Mouse (Mus musculus) stomach, embryonic 14.5 days (tissue): Measurements from ENCODE around the gene Tppp2. TPM values are rescaled to one million over a fixed set of nuclear protein-coding genes. Genes with fewer than 3 reads are reported as not detected.

Source experiments
- ATAC-seq: fragments of 200-750 bp; cut with Nextera tagmentation; 2 replicates; pipeline ENCODE4 v1.8.0; 2017; ENCODE audit warnings: low read depth, moderate TSS enrichment; ENCODE audit not compliant: insufficient number of reproducible peaks, insufficient read depth, low FRiP score
- H3K27ac ChIP-seq: fragments of 300-500 bp; sonication (generic); 2 replicates; pipeline ENCODE4 v1.5.1; 2014; ENCODE audit warnings: mild to moderate bottlenecking, low read length, moderate library complexity, mixed read lengths
- H3K27me3 ChIP-seq: fragments of 300-500 bp; sonication (generic); 2 replicates; pipeline ENCODE4 v1.6.1; 2014; ENCODE audit warnings: low read length, control low read depth, mixed read lengths; ENCODE audit not compliant: control insufficient read depth, insufficient read depth
- H3K36me3 ChIP-seq: fragments of 300-500 bp; sonication (generic); 2 replicates; pipeline ENCODE4 v1.6.1; 2014; ENCODE audit warnings: mild to moderate bottlenecking, control low read depth, low read length, moderate library complexity, mixed read lengths; ENCODE audit not compliant: control insufficient read depth, insufficient read depth
- H3K4me1 ChIP-seq: fragments of 300-500 bp; sonication (generic); 2 replicates; pipeline ENCODE4 v1.6.1; 2014; ENCODE audit warnings: low read length, control low read depth, mixed read lengths; ENCODE audit not compliant: control insufficient read depth, insufficient read depth
- H3K4me2 ChIP-seq: fragments of 300-500 bp; sonication (generic); replicated peaks from 2 replicates; pipeline ENCODE4 v1.6.1; 2014; ENCODE audit warnings: low read depth, low read length, control low read depth
- H3K4me3 ChIP-seq: fragments of 300-500 bp; sonication (generic); 2 replicates; pipeline ENCODE4 v1.5.1; 2014; ENCODE audit warnings: low read depth, low read length, control low read depth
- H3K9ac ChIP-seq: fragments of 300-500 bp; sonication (generic); replicated peaks from 2 replicates; pipeline ENCODE4 v1.6.1; 2014; ENCODE audit warnings: low read depth, mild to moderate bottlenecking, control low read depth, low read length, moderate library complexity, mixed read lengths
- H3K9me3 ChIP-seq: fragments of 300-500 bp; sonication (generic); 2 replicates; pipeline ENCODE4 v1.6.1; 2016; ENCODE audit warnings: low read depth, low read length, control low read depth; ENCODE audit not compliant: control insufficient read depth
- WGBS: fragments of 180-500 bp; shearing (Covaris S2); extraction: QIAGEN DNeasy Blood & Tissue Kit; methylation state at CpG from one replicate; pipeline ENCODE4 v1.1.7; 2014; 5-methylcytosine and 5-hydroxymethylcytosine counted together
- polyA plus RNA-seq: library from polyadenylated mRNA; unstranded; fragments of >200 nt; fragmentation: Nextera tagmentation; extraction: Ambion mirVana; gene quantifications from 2 replicates; pipeline ENCODE4 v1.2.1, GENCODE M21; 2014

Tppp2 gene
- polyA plus RNA-seq, 1 experiment from 2014 or later = not detected

DNA sequence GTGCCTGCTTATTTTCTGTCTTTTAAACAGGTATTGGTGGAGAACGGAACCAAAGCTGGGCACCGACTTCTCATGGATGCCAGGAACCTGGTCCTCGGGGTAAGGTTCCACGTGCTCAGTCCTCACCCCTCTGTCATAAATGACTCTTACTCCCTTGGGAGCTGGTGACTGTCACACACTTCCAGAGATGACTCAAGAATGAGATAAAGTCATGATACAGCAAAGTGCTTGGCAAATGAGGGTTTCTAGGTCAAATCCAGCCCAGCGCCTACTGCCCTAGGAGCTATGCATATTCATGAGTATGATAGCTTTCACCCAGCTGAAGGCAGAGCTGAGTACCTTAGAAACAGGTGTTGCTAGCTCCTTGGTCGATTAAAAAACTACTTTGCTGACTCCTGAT, 28.4 kb upstream of the Tppp2 start:
- H3K4me1 ChIP-seq = peaks cover 10% of the 10 kb centered on the region
- WGBS = 92% methylated on average over 6 of the region's 6 CpGs
- no peak overlapping the region for H3K9ac ChIP-seq
- no peaks in the 10 kb centered on the region for H3K27me3 ChIP-seq
- H3K4me3 ChIP-seq = no peak overlapping the region
- no peak for ATAC-seq
- no peak overlapping the region for H3K27ac ChIP-seq
- H3K4me2 ChIP-seq = no peak overlapping the region
- H3K36me3 ChIP-seq = peaks cover 50% of the 10 kb centered on the region
- H3K9me3 ChIP-seq = no peaks in the 10 kb centered on the region

DNA sequence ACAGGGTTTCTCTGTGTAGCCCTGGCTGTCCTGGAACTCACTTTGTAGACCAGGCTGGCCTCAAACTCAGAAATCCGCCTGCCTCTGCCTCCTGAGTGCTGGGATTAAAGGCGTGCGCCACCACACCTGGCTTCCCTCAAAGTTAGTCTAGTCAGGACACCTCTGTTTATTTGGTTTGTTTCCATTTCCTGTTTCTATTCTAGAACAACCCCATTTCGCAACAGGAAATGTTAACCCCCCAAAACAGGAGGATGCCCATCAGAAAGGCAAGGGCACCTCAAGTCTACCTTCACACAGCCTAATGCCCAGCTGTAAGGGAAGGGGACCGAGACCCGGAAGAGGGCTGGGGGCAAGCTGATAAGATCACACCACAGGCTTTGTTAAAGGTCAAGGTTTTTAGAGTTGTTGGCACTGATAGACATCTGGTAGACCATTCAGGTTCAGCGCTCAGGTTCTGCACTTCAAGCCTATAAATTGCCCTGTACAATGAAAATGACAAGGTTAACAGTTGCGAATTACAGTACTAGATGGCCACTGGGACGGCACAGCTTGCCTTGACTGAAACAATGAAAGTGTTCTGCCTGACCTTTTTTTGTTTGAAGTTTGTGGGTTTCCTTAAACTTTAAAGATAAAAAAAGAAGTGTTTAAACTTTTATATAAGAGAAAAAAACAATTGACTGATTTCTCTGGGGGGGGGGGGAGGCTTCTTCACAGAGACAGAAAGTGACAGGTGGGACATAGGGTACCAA, 25.9 kb upstream of the Tppp2 start, which contains the start of gene Slc39a2:
Gene Slc39a2 (plus strand): TSS at position 699 of the 749 bp plus-strand sequence.
- ATAC-seq = no peak
- peaks cover 43% of the 10 kb centered on the region for H3K36me3 ChIP-seq
- H3K4me2 ChIP-seq = no peak within 1 kb of the TSS
- no peaks in the 10 kb centered on the region for H3K9me3 ChIP-seq
- no peak within 1 kb of the TSS for H3K9ac ChIP-seq
- H3K27ac ChIP-seq = no peak within 1 kb of the TSS
- 88% methylated on average over 8 of the region's 9 CpGs for WGBS
- no peaks in the 10 kb centered on the region for H3K4me1 ChIP-seq
- no peak within 1 kb of the TSS for H3K4me3 ChIP-seq
- no peaks in the 10 kb centered on the region for H3K27me3 ChIP-seq

DNA sequence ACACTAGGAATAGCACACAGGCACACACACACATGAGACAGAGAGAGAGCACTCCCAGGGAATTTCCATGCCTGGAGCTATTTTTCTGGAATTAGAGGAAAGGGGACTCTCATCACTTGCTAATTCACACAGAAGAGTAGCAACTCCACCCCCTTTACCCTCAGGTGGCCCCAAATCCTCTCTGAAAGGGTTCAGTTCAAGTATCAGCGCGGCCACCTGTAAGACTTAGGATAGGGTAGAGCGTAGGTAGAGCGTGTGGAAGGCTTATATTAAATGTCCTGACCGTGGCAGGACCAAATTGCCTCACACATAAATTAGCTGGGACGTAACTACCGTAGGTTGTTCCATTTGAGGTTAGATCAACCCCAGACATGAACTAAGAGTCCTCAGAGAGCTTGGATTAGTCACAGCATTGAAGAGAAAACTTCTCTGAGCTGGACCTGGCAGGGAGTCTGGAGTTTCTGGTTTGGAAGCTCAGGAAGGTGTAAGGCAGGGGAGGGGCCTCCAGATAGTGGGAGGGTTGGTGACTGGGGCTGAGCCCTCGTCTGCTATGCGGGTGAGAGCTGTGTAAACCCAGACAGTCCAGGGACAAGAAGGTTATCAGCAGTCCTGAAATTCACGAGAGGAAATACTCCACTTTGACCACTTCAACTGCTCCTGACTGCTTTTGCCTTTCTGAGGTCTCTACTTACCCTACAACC, 25.0 kb upstream of the Tppp2 start:
- Histone ChIP-seq H3K9ac (no peak overlapping the region), H3K4me2 (no peak overlapping the region), H3K27me3 (no peaks in the 10 kb centered on the region), H3K27ac (no peak overlapping the region), H3K4me1 (no peaks in the 10 kb centered on the region), H3K36me3 (peaks cover 39% of the 10 kb centered on the region), H3K4me3 (no peak overlapping the region), H3K9me3 (no peaks in the 10 kb centered on the region)
- peak; percentile 59; the same call in 1 of the 2 replicates for ATAC-seq
- WGBS = 22% methylated on average over 10 of the region's 10 CpGs

DNA sequence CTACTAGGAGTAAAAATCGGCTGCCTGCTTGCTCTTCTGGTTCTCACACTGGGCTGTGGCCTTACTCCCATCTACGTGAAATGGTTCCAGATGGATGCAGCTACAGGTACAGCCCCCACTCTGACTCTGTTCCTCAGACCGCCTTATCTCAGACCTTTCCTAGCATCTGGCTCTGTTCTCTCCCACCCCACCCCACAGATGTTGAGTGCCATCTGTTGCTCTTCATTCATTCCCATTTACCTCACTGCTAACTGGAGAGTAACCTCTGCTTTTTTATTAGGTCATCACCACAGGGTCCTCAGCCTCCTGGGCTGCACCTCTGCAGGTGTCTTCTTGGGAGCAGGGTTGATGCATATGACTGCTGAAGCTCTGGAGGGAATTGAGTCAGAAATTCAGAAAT, 24.4 kb upstream of the Tppp2 start:
- WGBS = 50% methylated on average over 3 of the region's 3 CpGs
- no peak for ATAC-seq
- Histone ChIP-seq H3K4me3 (no peak overlapping the region), H3K4me2 (no peak overlapping the region), H3K36me3 (peaks cover 35% of the 10 kb centered on the region), H3K9me3 (no peaks in the 10 kb centered on the region), H3K27ac (no peak overlapping the region), H3K27me3 (no peaks in the 10 kb centered on the region), H3K9ac (no peak overlapping the region), H3K4me1 (no peaks in the 10 kb centered on the region)

DNA sequence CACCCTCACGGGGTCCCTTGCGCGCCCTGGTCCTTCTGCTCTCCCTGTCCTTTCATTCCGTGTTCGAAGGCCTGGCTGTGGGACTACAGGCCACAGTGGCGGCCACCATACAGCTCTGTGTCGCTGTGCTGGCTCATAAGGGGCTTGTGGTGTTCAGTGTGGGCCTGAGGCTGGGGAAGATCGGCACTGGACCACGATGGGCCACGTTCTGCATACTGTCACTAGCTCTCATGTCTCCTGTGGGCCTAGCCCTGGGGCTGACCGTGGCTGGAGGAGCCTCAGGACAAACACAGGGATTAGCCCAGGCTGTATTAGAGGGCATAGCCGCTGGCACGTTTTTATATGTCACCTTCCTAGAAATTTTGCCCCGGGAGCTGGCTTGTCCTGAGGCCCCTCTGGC, 23.2 kb upstream of the Tppp2 start:
- Histone ChIP-seq H3K36me3 (peaks cover 22% of the 10 kb centered on the region), H3K4me1 (no peaks in the 10 kb centered on the region), H3K9me3 (no peaks in the 10 kb centered on the region), H3K27ac (no peak overlapping the region), H3K9ac (no peak overlapping the region), H3K4me2 (no peak overlapping the region), H3K27me3 (no peaks in the 10 kb centered on the region), H3K4me3 (no peak overlapping the region)
- 78% methylated on average over 14 of the region's 14 CpGs for WGBS
- no peak for ATAC-seq

DNA sequence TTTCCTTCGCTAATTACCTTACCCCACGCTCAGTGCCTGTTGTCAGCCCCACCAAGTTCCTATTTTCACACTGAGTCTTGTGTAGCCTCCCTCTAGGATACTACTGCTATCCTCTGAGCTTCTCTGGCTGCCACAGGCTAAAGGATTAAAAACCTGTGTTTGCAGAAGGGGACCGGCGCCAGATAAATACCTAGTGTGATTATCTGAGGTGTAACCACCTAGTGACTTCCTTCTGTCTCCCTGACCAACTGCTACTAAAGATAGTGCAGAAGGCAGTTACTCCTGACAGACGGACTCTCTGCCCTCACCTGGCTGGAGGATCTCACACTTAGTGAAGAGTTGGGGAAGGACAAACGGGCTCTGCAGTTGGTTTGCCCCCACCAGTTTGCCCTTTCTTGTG, 22.2 kb upstream of the Tppp2 start:
- Histone ChIP-seq H3K27me3 (no peaks in the 10 kb centered on the region), H3K9ac (no peak overlapping the region), H3K4me1 (no peaks in the 10 kb centered on the region), H3K4me3 (no peak overlapping the region), H3K27ac (no peak overlapping the region), H3K4me2 (no peak overlapping the region), H3K9me3 (no peaks in the 10 kb centered on the region), H3K36me3 (peaks cover 13% of the 10 kb centered on the region)
- no peak for ATAC-seq
- WGBS = 61% methylated on average over 6 of the region's 6 CpGs

DNA sequence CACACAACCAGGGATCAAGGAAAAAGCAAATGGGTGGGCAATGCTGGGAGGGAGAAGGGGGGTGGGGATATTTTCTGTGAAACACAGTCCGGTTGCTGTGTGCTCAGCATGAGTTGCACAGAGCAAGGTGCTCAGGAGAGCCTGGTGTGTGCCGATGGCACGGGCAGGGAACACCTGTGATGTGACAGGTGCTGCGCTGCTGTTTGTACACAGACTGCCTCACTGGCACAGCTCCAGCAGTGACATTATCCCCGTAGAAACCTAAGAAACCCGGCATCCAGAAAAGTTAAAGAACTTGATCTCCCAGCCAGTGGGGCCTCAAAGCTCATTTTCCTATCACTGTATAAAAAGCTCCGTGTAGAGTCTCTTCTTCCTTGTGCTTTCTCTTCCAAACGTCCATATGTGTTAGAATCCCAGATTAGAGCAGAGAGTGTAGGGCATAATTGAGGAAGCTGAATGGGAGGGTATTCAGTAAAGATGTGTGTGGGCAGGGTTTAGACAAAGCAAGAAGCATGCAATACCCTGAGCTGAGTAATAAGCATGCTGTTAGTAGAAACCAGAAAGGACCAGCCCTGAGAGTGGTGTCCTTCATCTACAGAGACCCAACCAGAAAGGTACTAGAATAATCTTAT, 21.6 kb upstream of the Tppp2 start:
- Histone ChIP-seq H3K4me2 (no peak overlapping the region), H3K4me1 (no peaks in the 10 kb centered on the region), H3K36me3 (peaks cover 6% of the 10 kb centered on the region), H3K27me3 (no peaks in the 10 kb centered on the region), H3K9ac (no peak overlapping the region), H3K4me3 (no peak overlapping the region), H3K9me3 (no peaks in the 10 kb centered on the region), H3K27ac (no peak overlapping the region)
- ATAC-seq = no peak
- WGBS = 69% methylated on average over 8 of the region's 8 CpGs

DNA sequence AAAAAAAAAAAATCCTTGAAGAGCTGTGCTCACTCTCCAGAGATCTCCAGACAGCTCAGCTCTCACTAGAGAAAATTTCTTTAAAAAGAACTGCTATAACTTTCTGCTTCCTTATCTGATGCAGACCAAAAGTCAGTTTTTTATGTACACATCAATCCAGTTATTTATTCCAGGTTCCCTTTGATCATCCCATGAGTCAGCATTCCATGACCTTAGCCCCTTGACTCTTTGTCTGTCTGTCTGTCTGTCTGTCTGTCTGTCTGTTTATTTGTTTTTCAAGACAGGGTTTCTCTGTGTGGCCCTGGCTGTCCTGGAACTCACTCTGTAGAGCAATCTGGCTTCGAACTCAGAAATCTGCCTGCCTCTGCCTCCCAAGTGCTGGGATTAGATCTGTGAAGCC, 18.9 kb upstream of the Tppp2 start:
- no peaks in the 10 kb centered on the region for H3K9me3 ChIP-seq
- no peaks in the 10 kb centered on the region for H3K36me3 ChIP-seq
- no peak overlapping the region for H3K27ac ChIP-seq
- H3K4me2 ChIP-seq = no peak overlapping the region
- H3K4me3 ChIP-seq = no peak overlapping the region
- WGBS = 88% methylated on average over 1 of the region's 1 CpGs
- no peaks in the 10 kb centered on the region for H3K4me1 ChIP-seq
- no peak overlapping the region for H3K9ac ChIP-seq
- no peak for ATAC-seq
- H3K27me3 ChIP-seq = no peaks in the 10 kb centered on the region
